Mouse (Mus musculus) hindbrain, embryonic 15.5 days (tissue): ENCODE data around the gene Med18. TPM values are rescaled to one million over a fixed set of nuclear protein-coding genes. Genes with fewer than 3 reads are reported as not detected.
A peak's percentile ranks its signal among the peaks of the same experiment; 100 is the strongest.

Experiments
- ATAC-seq: fragments of 200-750 bp; cut with Nextera tagmentation; 2 replicates; pipeline ENCODE4 v1.8.0; 2017; ENCODE audit warnings: low read depth, moderate number of reproducible peaks, moderate TSS enrichment; ENCODE audit not compliant: low FRiP score
- H3K27ac ChIP-seq: fragments of 300-500 bp; sonication (generic); replicated peaks from 2 replicates; pipeline ENCODE4 v1.5.1; 2015; ENCODE audit warnings: mild to moderate bottlenecking, inconsistent platforms
- H3K27me3 ChIP-seq: fragments of 300-500 bp; sonication (generic); 2 replicates; pipeline ENCODE4 v1.6.1; 2015; ENCODE audit warnings: control low read depth, inconsistent platforms
- H3K36me3 ChIP-seq: fragments of 300-500 bp; sonication (generic); 2 replicates; pipeline ENCODE4 v1.6.1; 2015; ENCODE audit warnings: control low read depth, inconsistent platforms
- H3K4me1 ChIP-seq: fragments of 300-500 bp; sonication (generic); replicated peaks from 2 replicates; pipeline ENCODE4 v1.6.1; 2015; ENCODE audit warnings: control low read depth, inconsistent platforms
- H3K4me2 ChIP-seq: fragments of 300-500 bp; sonication (generic); 2 replicates; pipeline ENCODE4 v1.6.1; 2015; ENCODE audit warnings: moderate library complexity, mild to moderate bottlenecking, inconsistent platforms
- H3K4me3 ChIP-seq: fragments of 300-500 bp; sonication (generic); 2 replicates; pipeline ENCODE4 v1.5.1; 2015; ENCODE audit warnings: mild to moderate bottlenecking, inconsistent platforms
- H3K9ac ChIP-seq: fragments of 300-500 bp; sonication (generic); 2 replicates; pipeline ENCODE4 v1.6.1; 2015; ENCODE audit warnings: inconsistent platforms
- H3K9me3 ChIP-seq: fragments of 300-500 bp; sonication (generic); 2 replicates; pipeline ENCODE4 v1.6.1; 2016; ENCODE audit warnings: control low read depth, inconsistent platforms
- WGBS: fragments of 180-500 bp; shearing (Covaris S2); methylation state at CpG from one replicate; pipeline ENCODE4 v1.1.7; 2015; 5-methylcytosine and 5-hydroxymethylcytosine counted together
- polyA plus RNA-seq: library from polyadenylated mRNA; unstranded; fragments of >200 nt; fragmentation: Nextera tagmentation; extraction: Ambion mirVana; gene quantifications from 2 replicates; pipeline ENCODE4 v1.2.1, GENCODE M21; 2015

The Med18 gene
- 14.6 and 16.1 TPM in 2 replicates for polyA plus RNA-seq

GRCm38 (mm10) chr4:132463430-132464254, at the start of gene Med18:
Gene Med18, minus strand, starts transcription at chr4:132463921.
- Histone ChIP-seq H3K9me3 (no peaks in the 10 kb centered on the region), H3K27me3 (no peaks in the 10 kb centered on the region), H3K36me3 (peaks cover 19% of the 10 kb centered on the region), H3K27ac (peak within 1 kb of the TSS; percentile 60), H3K9ac (peak within 1 kb of the TSS; percentile 61), H3K4me3 (peak within 1 kb of the TSS; percentile 74), H3K4me1 (peaks cover 23% of the 10 kb centered on the region), H3K4me2 (peak within 1 kb of the TSS; percentile 72)
- under 1% methylated on average over 44 of the region's 44 CpGs for WGBS
- ATAC-seq, result peak; percentile 96

- no peaks in the 10 kb centered on the region for H3K9me3 ChIP-seq
- H3K27ac ChIP-seq, result no peak overlapping the region
- H3K27me3 ChIP-seq, result peaks cover 7% of the 10 kb centered on the region; the same call in 1 of the 2 replicates
- H3K4me3 ChIP-seq, result no peak overlapping the region
- peaks cover 28% of the 10 kb centered on the region for H3K4me1 ChIP-seq
- 79% methylated on average over 3 of the region's 3 CpGs for WGBS
- no peak overlapping the region for H3K4me2 ChIP-seq
- H3K36me3 ChIP-seq, result no peaks in the 10 kb centered on the region
- no peak overlapping the region for H3K9ac ChIP-seq
- ATAC-seq, result no peak
Measured at GRCm38 (mm10) chr4:132512080-132512479, 48.4 kb upstream of the Med18 start.

GRCm38 (mm10) chr4:132510352-132510798, 46.7 kb upstream of the Med18 start, which contains the start of gene Sesn2:
Gene Sesn2, minus strand, starts transcription at chr4:132510501.
- Histone ChIP-seq H3K9me3 (no peaks in the 10 kb centered on the region), H3K27ac (peak within 1 kb of the TSS; percentile 75), H3K27me3 (peaks cover 7% of the 10 kb centered on the region; the same call in 1 of the 2 replicates), H3K4me3 (peak within 1 kb of the TSS; percentile 53), H3K4me1 (peaks cover 23% of the 10 kb centered on the region), H3K9ac (peak within 1 kb of the TSS; percentile 64), H3K36me3 (no peaks in the 10 kb centered on the region), H3K4me2 (peak within 1 kb of the TSS; percentile 91)
- ATAC-seq, result peak; percentile 95
- 1% methylated on average over 31 of the region's 32 CpGs for WGBS

- peak; percentile 76 for ATAC-seq
- Histone ChIP-seq H3K36me3 (no peaks in the 10 kb centered on the region), H3K9me3 (no peaks in the 10 kb centered on the region), H3K4me2 (peak overlapping the region; percentile 91), H3K27ac (peak overlapping the region; percentile 75), H3K27me3 (peaks cover 7% of the 10 kb centered on the region; the same call in 1 of the 2 replicates), H3K4me1 (peaks cover 22% of the 10 kb centered on the region), H3K9ac (peak overlapping the region; percentile 64), H3K4me3 (peak overlapping the region; percentile 53)
- WGBS, result under 1% methylated on average over 51 of the region's 52 CpGs
Measured at GRCm38 (mm10) chr4:132509621-132510296, 46.0 kb upstream of the Med18 start.

- Histone ChIP-seq H3K4me2 (no peak overlapping the region), H3K36me3 (no peaks in the 10 kb centered on the region), H3K9ac (no peak overlapping the region), H3K4me1 (peaks cover 11% of the 10 kb centered on the region), H3K27me3 (no peaks in the 10 kb centered on the region), H3K4me3 (no peak overlapping the region), H3K9me3 (no peaks in the 10 kb centered on the region), H3K27ac (no peak overlapping the region)
- WGBS, result 46% methylated on average over 2 of the region's 2 CpGs
- ATAC-seq, result no peak
Measured at GRCm38 (mm10) chr4:132507210-132507609, 43.5 kb upstream of the Med18 start.

- no peak overlapping the region for H3K4me3 ChIP-seq
- no peak overlapping the region for H3K27ac ChIP-seq
- 81% methylated on average over 6 of the region's 6 CpGs for WGBS
- H3K4me1 ChIP-seq, result peaks cover 11% of the 10 kb centered on the region
- H3K9me3 ChIP-seq, result no peaks in the 10 kb centered on the region
- H3K4me2 ChIP-seq, result no peak overlapping the region
- no peak for ATAC-seq
- no peak overlapping the region for H3K9ac ChIP-seq
- no peaks in the 10 kb centered on the region for H3K36me3 ChIP-seq
- no peaks in the 10 kb centered on the region for H3K27me3 ChIP-seq
Measured at GRCm38 (mm10) chr4:132506250-132506649, 42.5 kb upstream of the Med18 start.

GRCm38 (mm10) chr4:132505800-132506199, 42.1 kb upstream of the Med18 start:
- ATAC-seq, result no peak
- H3K27me3 ChIP-seq, result no peaks in the 10 kb centered on the region
- H3K27ac ChIP-seq, result no peak overlapping the region
- peaks cover 11% of the 10 kb centered on the region for H3K4me1 ChIP-seq
- no peak overlapping the region for H3K4me3 ChIP-seq
- no peak overlapping the region for H3K4me2 ChIP-seq
- no peak overlapping the region for H3K9ac ChIP-seq
- no peaks in the 10 kb centered on the region for H3K9me3 ChIP-seq
- WGBS, result 22% methylated on average over 10 of the region's 10 CpGs
- no peaks in the 10 kb centered on the region for H3K36me3 ChIP-seq

GRCm38 (mm10) chr4:132505034-132505738, 41.5 kb upstream of the Med18 start:
- WGBS, result 59% methylated on average over 6 of the region's 6 CpGs
- Histone ChIP-seq H3K36me3 (no peaks in the 10 kb centered on the region), H3K4me1 (peaks cover 11% of the 10 kb centered on the region), H3K9me3 (no peaks in the 10 kb centered on the region), H3K4me2 (no peak overlapping the region), H3K27ac (no peak overlapping the region), H3K9ac (no peak overlapping the region), H3K27me3 (no peaks in the 10 kb centered on the region), H3K4me3 (no peak overlapping the region)
- no peak for ATAC-seq

- H3K9me3 ChIP-seq, result no peaks in the 10 kb centered on the region
- H3K4me1 ChIP-seq, result no peaks in the 10 kb centered on the region
- H3K27ac ChIP-seq, result no peak overlapping the region
- H3K4me2 ChIP-seq, result no peak overlapping the region
- no peaks in the 10 kb centered on the region for H3K27me3 ChIP-seq
- no peak overlapping the region for H3K9ac ChIP-seq
- H3K36me3 ChIP-seq, result no peaks in the 10 kb centered on the region
- WGBS, result 89% methylated on average over 11 of the region's 11 CpGs
- ATAC-seq, result no peak
- H3K4me3 ChIP-seq, result no peak overlapping the region
Measured at GRCm38 (mm10) chr4:132503344-132503743, 39.6 kb upstream of the Med18 start.

- H3K36me3 ChIP-seq, result no peaks in the 10 kb centered on the region
- no peak overlapping the region for H3K9ac ChIP-seq
- ATAC-seq, result no peak
- no peak overlapping the region for H3K27ac ChIP-seq
- H3K9me3 ChIP-seq, result no peaks in the 10 kb centered on the region
- WGBS, result 97% methylated on average over 6 of the region's 6 CpGs
- H3K4me3 ChIP-seq, result no peak overlapping the region
- no peak overlapping the region for H3K4me2 ChIP-seq
- H3K4me1 ChIP-seq, result no peaks in the 10 kb centered on the region
- H3K27me3 ChIP-seq, result no peaks in the 10 kb centered on the region
Measured at GRCm38 (mm10) chr4:132501639-132502038, 37.9 kb upstream of the Med18 start.

GRCm38 (mm10) chr4:132494271-132494918, 30.7 kb upstream of the Med18 start:
- H3K4me3 ChIP-seq, result no peak overlapping the region
- ATAC-seq, result no peak

More at GRCm38 (mm10) chr4:132494271-132494918, 30.7 kb upstream of the Med18 start:
- H3K9me3 ChIP-seq, result no peaks in the 10 kb centered on the region
- H3K27me3 ChIP-seq, result no peaks in the 10 kb centered on the region
- no peak overlapping the region for H3K4me2 ChIP-seq
- H3K27ac ChIP-seq, result no peak overlapping the region
- WGBS, result 87% methylated on average over 20 of the region's 20 CpGs
- no peak overlapping the region for H3K9ac ChIP-seq
- H3K36me3 ChIP-seq, result no peaks in the 10 kb centered on the region
- H3K4me1 ChIP-seq, result peaks cover 12% of the 10 kb centered on the region
